Mouse (Mus musculus) thymus, postnatal 36 days (tissue): ENCODE results near the gene Atp2c2.

Source experiments
- DNase-seq, 2 experiments: peaks; one replicate each; pipeline ENCODE4 v3.0.0; 2022; ENCODE audit warnings: mixed read lengths in 2 of 2

Gene Atp2c2

GRCm38 (mm10) chr8:119707146-119707545, 7.3 kb downstream of the Atp2c2 start:
- no peak for DNase-seq

DNA sequence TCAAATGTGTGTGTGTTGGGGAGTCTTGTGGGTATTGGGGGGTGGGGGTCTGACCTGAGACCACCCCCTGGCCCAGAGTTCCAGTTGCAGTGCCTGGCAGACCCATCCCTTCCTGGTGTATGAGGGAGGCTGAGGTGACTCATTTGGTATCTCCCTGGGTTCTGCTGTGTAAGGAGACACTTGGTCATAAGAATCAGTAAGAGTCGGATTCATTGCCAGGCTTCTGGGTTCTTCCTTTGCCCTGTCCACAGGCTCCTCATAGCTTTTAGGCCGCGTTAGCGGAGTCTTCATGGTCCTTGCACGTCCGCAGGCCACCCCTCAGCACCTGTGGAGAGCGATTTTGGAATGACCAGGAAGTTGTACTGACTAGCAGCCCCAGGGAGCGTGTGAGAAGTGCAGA, 8.7 kb downstream of the Atp2c2 start:
- no peak for DNase-seq

- no peak for DNase-seq
Observed at GRCm38 (mm10) chr8:119708878-119709702, 9.3 kb downstream of the Atp2c2 start.

DNA sequence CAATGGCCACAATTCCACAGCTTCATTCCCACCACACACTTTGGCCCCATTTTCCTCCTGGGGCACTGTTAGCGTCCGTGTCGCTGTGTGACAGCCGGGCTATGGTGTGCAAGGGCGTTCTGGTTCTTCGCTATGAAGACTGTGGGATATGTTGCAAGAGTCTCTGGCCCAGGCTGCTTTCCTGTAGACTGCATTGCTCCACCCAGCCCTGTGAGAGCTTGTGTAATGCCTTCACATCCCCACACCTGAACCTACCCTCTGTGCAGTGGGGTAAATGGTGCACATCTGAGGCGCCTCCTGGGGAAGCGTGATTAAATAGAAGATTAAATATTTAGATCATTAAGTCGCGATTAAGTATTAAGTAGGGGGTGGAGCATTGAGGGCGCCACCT, 9.9 kb downstream of the Atp2c2 start:
- no peak for DNase-seq

DNA sequence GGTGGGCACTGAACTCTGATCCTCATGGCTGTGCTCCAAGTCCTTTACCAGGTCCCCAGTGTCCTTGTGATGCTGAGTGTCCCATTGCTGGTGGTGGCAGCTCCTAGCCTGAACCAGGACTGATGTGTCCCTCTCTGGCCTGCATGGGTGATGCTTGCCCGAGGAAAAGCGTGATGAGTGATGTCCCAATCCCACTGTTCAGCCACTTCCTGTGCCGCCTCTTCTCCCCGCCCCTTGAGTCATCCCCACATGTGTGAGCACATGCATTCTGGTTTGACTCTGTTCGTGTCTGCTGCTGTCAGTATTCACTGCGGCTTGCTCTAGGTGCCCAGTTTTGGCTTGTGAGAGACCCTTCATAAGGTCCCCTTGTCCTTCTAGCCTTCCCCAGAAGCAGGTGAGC, 12.4 kb downstream of the Atp2c2 start:
- DNase-seq, result no peak

- DNase-seq, result no peak
Observed at GRCm38 (mm10) chr8:119713421-119713820, 13.6 kb downstream of the Atp2c2 start.

DNA sequence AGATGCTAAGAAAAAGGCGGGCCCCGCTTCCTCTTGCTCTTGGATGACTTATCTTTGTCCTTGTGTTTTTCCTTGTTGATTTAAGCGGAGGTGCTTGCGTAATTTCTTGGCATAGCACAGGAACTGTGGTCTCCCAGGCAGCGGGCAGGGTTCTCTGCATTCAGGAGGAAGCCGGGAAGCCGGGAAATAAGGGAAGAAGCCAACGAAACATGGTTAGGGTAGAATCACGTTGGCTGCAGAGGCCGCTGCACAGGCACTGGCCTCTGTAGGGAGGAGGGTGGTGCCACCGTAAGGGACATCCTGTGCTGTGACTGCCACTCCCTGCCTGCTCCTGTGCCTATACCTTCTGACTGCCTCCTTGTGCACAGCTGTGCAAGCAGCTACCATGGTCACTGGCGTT, 15.4 kb downstream of the Atp2c2 start:
- no peak for DNase-seq

DNA sequence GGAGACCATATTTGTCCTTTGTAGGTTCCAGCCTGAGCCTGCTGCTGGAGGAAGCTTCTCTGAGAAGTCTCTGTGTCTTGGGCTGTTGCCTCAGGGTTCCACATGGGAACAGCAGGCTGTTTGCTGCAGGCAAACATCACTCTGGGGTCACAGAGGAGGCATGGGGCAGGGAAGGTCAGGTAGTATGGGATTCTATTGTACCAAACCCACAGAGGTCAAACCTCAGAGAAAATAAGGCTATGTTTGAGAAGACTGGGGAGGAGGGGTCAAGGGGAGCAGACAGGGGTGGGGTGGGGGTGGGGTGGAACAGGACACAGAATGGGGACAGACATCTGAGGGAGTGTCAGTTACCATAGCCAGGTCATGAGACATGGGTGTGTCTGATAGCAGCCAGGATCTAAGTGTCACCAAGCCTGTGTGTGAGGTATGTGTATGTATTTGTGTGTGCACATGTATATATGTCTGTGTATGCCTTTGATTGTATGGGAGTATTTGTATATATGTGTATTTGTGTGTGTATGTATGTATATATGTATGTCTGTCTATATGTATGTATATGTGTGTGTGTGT, 17.0 kb downstream of the Atp2c2 start:
- DNase-seq, result no peak

DNA sequence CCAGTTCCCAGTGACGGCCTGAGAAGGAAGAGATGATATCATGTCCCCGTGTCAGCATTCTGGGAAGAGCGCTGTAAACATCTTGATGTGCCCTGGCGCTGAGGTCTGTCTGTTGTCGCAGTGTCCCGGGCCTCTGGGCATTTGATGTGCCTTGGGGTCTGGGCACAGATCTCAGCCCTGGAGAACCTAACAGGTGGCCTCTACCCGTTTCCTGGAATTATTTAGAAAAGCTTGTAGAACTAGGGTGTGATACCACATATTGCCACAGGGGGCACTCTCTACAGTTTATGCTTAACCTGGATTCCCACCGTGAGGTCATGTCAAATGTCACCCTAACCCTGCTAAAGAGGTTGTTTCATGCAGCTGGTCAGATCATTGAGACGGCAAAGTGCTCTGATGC, 18.0 kb downstream of the Atp2c2 start:
- peak in 1 of 2 experiments; percentile 22 for DNase-seq

- no peak for DNase-seq
Observed at GRCm38 (mm10) chr8:119719011-119719501, 19.2 kb downstream of the Atp2c2 start.

DNA sequence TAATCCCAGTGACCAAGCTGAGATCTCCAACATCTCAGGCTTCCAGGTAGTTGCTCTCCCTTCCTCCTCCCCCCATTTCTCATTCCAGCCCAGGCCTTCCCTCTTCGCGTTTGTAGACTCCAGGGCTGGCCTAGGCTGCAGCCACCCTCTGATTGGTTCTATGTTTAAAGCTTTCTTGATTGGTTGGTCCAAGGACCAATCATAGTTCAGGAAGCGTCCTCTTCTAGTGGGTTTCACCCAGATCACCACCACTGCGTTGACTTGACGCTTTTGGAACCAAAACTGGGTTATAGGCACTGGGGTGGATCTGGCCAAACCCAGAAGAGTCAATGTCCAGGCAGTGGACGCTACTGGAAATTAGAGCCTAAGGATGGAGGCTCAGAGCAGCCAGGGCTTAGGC, 22.5 kb downstream of the Atp2c2 start:
- no peak for DNase-seq

- DNase-seq, result no peak
Observed at GRCm38 (mm10) chr8:119723676-119724075, 23.9 kb downstream of the Atp2c2 start.

GRCm38 (mm10) chr8:119724596-119724995, 24.8 kb downstream of the Atp2c2 start:
- DNase-seq, result no peak

DNA sequence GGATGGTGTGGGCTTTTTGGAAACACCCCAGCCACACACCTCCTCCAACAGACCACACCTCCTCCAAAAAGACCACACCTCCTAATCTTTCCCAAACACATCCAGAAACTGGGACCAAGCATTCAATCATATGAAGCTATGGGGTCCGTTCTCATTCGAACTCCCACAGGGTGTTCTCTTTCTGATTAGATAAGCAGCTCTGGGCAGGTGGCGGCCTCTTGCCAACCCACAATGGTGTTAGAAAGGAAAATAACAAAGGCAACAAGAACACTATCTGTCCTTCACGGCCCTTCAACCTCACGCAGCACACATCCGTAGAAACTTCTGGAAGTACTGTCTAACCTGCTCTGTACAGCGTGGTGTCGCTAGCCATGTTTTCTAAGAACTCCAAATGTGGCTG, 27.3 kb downstream of the Atp2c2 start:
- no peak for DNase-seq

DNA sequence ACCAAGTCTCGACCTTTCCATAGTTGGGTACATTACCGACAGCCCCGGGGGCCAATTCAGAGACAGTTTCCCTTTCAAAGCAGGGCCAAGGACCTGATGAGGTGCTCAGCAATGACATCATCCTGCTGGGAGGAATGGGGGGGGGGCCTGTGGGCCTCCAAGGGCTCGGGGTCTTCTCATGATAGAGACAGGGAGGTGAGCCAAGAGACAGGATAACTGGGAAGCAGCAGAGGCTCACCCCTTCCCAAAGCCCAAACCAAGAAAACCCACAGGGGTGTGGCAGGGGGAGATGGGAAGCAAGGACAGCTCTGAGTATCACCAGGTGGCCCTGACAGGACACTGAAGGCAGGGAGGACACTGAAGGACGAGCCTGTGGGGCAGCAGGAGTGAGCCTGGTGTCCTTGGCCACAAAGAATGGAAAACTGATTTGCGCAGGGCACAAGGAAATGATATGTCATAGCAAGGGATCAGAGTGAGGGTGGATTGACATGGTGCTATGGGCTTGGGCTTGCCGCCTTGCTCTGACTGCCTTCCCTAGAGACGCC, 28.6 kb downstream of the Atp2c2 start:
- DNase-seq, result no peak

DNA sequence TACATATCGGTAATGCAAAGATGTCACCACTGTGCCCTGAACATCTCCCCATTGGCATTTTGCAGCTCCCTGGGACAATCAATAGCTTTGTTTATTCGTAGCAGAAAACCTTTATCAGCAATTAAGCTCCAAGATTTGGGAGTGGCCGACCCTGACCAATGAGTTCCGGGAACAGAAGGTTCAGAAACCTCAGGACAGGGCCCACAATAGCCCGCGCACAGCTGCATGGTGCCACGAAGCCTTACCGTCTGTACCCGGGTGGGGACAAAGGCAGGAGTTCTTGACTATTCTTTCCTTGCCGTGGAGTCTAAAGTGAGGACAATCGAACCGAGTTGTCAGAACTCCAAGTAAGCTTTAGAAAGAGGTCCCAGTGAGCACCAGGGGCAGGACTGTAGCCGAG, 32.3 kb downstream of the Atp2c2 start:
- no peak for DNase-seq

- no peak for DNase-seq
Observed at GRCm38 (mm10) chr8:119736348-119736917, 36.6 kb downstream of the Atp2c2 start.

GRCm38 (mm10) chr8:119737093-119737900, 37.5 kb downstream of the Atp2c2 start:
- DNase-seq, result no peak

- DNase-seq, result no peak
Observed at GRCm38 (mm10) chr8:119738129-119738907, 38.5 kb downstream of the Atp2c2 start.

DNA sequence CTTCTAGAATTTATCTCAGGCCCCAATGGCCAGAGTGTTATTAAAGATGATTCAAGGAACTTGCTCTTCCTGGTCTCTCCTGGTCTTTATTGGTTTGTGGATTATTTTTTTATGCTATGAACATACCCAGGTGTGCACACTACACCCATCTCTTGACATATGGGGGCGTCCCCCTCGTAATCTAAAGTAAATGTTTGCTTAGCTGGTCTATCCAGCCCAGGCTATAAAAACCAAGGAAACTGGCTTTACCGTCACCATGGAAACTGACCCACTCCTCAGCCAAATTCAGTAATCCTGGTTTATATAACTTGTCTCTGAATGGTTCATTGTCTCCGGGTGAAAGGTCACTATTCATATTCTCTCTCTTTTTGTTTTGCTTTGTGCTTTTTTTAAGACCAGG, 40.8 kb downstream of the Atp2c2 start:
- DNase-seq, result no peak

DNA sequence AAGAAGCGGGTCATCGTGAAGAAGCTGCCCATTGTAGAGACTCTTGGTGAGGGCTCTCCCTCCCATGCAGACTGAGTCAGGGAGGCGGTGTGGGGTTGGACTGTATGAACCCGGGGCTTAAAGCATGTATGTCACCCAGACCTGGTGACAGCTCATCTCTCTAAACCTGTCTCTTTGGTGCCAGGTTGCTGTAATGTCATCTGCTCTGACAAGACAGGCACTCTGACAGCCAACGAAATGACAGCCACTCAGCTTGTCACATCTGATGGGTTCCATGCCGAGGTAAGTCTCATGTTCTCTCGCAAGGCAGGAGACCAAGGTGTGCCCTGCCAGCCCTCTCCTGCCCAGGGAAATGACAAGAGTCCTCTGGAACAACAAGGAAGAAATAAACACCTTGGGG, 42.6 kb downstream of the Atp2c2 start:
- no peak for DNase-seq
